Mouse (Mus musculus) lung, postnatal 4 days (tissue): Measurements from ENCODE around the gene Gm10961.

Experiments used
- DNase-seq, 2 experiments: peaks; one replicate each; pipeline ENCODE4 v3.0.0; 2021

The Gm10961 gene

DNA sequence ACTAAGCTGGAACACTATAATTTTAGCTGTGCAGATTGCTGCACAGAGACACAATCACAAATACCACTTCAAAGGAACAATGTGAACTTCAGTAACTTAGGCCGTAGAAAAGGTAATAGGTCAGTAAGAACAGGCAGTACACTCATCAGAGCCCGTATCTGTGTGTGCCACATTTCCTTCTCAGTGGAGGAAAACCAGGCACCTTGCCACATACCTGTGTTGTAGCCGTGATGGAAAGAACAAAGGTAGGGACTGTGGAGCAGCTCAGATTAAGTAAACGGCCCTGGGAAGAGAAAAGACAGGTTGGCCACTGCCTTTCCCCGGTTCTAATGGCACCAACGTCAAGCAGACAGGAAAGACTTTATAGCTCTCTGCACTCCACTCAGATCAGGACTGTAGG lies 36.3 kb downstream of the Gm10961 start:
- DNase-seq = no peak

DNA sequence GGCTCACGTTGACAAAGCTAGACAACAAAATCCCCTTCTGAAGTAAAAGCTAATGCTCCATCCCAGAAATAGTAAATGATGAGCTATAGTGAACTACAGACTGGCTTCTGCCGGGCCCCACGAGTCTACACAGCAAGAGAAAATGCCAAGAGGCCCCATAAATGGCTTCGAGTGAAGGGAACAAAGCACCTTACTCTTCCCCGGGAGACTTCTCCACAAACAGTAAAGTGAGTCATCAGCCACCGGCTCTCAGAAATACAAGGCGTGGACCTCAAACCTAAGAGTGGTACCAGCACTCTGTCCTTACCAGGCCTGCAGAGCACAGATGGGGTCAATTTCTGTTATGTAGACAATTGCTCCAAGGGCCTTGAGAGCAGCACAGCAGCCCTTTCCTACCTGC lies 37.7 kb downstream of the Gm10961 start:
- DNase-seq = no peak

DNA sequence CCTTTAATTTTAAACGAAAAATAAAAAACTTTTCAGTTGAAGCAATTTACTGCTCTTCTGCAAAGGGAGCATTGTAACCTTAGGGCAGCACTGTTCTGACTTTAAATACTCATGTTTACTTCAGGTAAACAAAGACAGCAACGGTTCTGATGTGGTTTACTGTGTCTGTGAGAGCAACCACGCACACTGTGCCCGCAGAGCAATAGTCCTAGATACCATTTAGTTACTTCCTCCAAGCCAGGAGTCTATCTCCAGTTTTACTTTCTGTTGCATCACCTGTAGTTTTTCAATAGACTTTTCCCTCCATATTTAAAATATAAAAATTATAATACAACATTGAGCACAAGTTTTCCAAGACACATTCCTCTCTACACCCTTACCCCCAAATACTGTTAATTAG lies 39.4 kb downstream of the Gm10961 start:
- no peak for DNase-seq

DNA sequence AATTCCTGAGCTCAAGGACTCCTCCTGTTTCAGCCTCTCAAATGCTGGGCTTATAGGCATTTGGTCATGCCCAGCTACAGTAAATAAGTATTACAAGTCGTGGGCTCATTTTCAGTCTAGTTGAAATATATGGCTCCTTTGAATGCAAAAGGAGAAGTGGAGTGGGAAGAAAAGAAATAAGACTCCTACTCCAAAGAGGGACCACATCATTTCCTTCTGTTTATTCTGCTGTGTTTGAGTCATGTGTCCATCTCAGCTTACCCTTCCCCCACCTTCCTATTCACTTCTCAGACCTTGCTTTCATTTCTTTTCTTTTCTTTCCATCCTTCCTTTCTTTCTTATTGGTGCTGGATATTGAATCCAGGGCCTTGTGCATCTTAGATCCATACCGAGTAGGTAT lies 40.4 kb downstream of the Gm10961 start:
- no peak for DNase-seq

DNA sequence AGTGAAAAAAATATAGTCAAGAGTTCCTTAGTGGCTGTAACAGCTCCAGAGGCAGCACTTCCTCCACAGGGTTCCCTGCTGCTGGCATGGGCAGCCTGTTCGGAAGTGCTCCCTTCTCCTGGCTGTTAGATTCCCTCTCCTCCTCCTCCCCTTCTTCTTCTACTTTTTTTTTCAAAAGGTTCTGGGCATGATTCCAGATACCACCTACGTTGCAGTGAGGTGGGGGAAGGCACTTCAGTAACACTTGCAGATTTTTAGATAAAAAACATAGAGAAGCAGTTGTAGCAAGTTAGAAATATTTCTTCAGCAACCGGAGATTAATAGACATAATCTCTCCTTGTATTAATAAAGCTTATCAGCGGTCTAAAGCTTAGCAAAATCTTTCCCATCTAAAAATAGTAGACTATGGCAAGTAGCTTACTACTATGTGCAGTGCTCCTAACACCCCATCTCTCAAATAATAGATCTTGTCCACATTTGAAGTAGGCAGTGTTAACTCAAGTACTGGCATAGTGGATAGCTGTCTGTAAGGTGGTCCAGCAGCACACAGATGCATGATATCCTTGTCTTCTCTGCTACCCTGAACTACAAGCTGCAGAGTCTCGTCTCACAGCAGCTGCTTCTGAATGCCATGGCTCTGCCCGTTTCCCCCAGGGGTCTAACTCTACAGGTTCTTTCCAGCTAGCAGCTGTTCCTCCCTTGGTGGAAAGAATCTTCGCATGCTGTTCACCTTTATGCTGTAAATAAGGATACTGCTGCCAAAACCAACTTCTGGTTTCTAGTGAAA lies 49.9 kb downstream of the Gm10961 start:
- DNase-seq = peak; percentile 31 to 64
